ENCODE assay signal across 8 mouse cellular contexts in the genomic region with DNA sequence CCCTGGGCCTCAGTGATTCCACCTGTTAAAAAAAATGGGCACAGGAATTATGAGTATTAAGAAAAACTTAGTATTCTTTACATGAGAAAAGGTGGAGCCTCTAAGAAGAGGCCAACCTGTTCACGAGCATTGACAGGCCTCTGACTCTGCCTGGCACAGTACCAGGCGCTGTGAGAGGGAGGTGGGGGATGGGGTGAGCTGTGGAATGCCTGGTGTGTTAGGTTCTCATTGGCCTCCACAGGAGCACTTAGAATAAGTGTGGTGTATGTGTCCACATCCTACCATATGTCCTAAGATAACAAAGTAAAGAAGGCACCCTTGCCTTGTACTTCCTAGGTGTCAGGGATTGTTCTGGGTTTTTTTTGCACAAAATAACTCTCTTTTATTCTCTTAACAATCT.
DNase-seq lines count a peak whose midpoint lies in the region; ATAC-seq lines count a peak whose summit lies in the region.

No protein-coding gene starts in this region.

- peaks cover 10% of the 10 kb centered on the region; the same call in 1 of the 2 replicates for H3K27me3 ChIP-seq in heart, embryonic 14.5 days (ENCODE audit: control insufficient read depth, insufficient read depth, low read length)
- H3K27me3 ChIP-seq in midbrain, embryonic 14.5 days (ENCODE audit: control insufficient read depth, insufficient read depth, low read length): peaks cover 17% of the 10 kb centered on the region; the same call in 1 of the 2 replicates
- H3K27me3 ChIP-seq in midbrain, embryonic 10.5 days (ENCODE audit: low read depth, poor library complexity, severe bottlenecking): peaks cover 50% of the 10 kb centered on the region
- H3K27me3 ChIP-seq in neural tube, embryonic 14.5 days (ENCODE audit: control insufficient read depth, insufficient read depth, low read length): peaks cover 10% of the 10 kb centered on the region

- no peaks in the 10 kb centered on the region for H3K9me3 ChIP-seq in heart, embryonic 14.5 days (ENCODE audit: control insufficient read depth, low read length)
- H3K9me3 ChIP-seq in midbrain, embryonic 14.5 days (ENCODE audit: control insufficient read depth, low read length): no peaks in the 10 kb centered on the region
- no peaks in the 10 kb centered on the region for H3K9me3 ChIP-seq in midbrain, embryonic 10.5 days (replicated peaks)
- H3K9me3 ChIP-seq in neural tube, embryonic 14.5 days (ENCODE audit: control insufficient read depth, low read length): no peaks in the 10 kb centered on the region

- peak overlapping the region; percentile 92 for H3K4me2 ChIP-seq in heart, embryonic 14.5 days (ENCODE audit: low read length)
- H3K4me2 ChIP-seq in midbrain, embryonic 14.5 days (ENCODE audit: low read length): peak overlapping the region; percentile 99; the same call in 1 of the 2 replicates
- H3K4me2 ChIP-seq in neural tube, embryonic 14.5 days (ENCODE audit: low read depth, low read length): peak overlapping the region; percentile 31

- 42% methylated on average over 2 of the region's 2 CpGs for WGBS in heart, embryonic 14.5 days
- WGBS in midbrain, embryonic 14.5 days: 87% methylated on average over 2 of the region's 2 CpGs
- 93% methylated on average over 2 of the region's 2 CpGs for WGBS in midbrain, embryonic 10.5 days
- WGBS in neural tube, embryonic 14.5 days: 76% methylated on average over 2 of the region's 2 CpGs

- peak overlapping the region in 1 of 2 experiments; percentile 73; a peak in 1 of 4 replicates for H3K4me3 ChIP-seq in heart, embryonic 14.5 days (ENCODE audit: control insufficient read depth in 1 of 2, insufficient read depth in 1 of 2, low read depth in 1 of 2, low read length in 2 of 2)
- H3K4me3 ChIP-seq in midbrain, embryonic 14.5 days (replicated peaks; ENCODE audit: low read depth, low read length): no peak overlapping the region
- no peak overlapping the region for H3K4me3 ChIP-seq in midbrain, embryonic 10.5 days
- H3K4me3 ChIP-seq in neural tube, embryonic 14.5 days (ENCODE audit: low read depth, low read length): peak overlapping the region; percentile 50; the same call in 1 of the 2 replicates

- no peak overlapping the region; a peak in 1 of 4 replicates for H3K27ac ChIP-seq in heart, embryonic 14.5 days (replicated peaks in 1 of 2; ENCODE audit: control insufficient read depth in 1 of 2, insufficient read depth in 1 of 2, low read depth in 2 of 2, low read length in 2 of 2)
- no peak overlapping the region for H3K27ac ChIP-seq in midbrain, embryonic 14.5 days (replicated peaks; ENCODE audit: low read depth, low read length)
- no peak overlapping the region for H3K27ac ChIP-seq in midbrain, embryonic 10.5 days (replicated peaks)
- no peak overlapping the region for H3K27ac ChIP-seq in neural tube, embryonic 14.5 days (ENCODE audit: low read depth, low read length)

- H3K9ac ChIP-seq in heart, embryonic 14.5 days (ENCODE audit: low read length): no peak overlapping the region
- no peak overlapping the region for H3K9ac ChIP-seq in midbrain, embryonic 14.5 days (replicated peaks; ENCODE audit: low read length)
- H3K9ac ChIP-seq in neural tube, embryonic 14.5 days (replicated peaks; ENCODE audit: low read depth, low read length): no peak overlapping the region

- H3K36me3 ChIP-seq in heart, embryonic 14.5 days (ENCODE audit: control insufficient read depth, insufficient read depth, low read length): 0 out of 2 replicates have a peak, but pooled peaks cover 3% of the 10 kb centered on the region
- H3K36me3 ChIP-seq in midbrain, embryonic 14.5 days (ENCODE audit: control insufficient read depth, insufficient read depth, low read length): no peaks in the 10 kb centered on the region
- H3K36me3 ChIP-seq in midbrain, embryonic 10.5 days: no peaks in the 10 kb centered on the region
- H3K36me3 ChIP-seq in neural tube, embryonic 14.5 days (ENCODE audit: control insufficient read depth, insufficient read depth, low read length): no peaks in the 10 kb centered on the region

- no peak for ATAC-seq in heart, embryonic 14.5 days (ENCODE audit: insufficient number of reproducible peaks, insufficient read depth, low FRiP score, low read depth)
- ATAC-seq in midbrain, embryonic 14.5 days (ENCODE audit: low FRiP score, low TSS enrichment): no peak
- ATAC-seq in neural tube, embryonic 14.5 days (ENCODE audit: low read depth): no peak
- ATAC-seq in megakaryocyte, adult 5-6 weeks (ENCODE audit: poor library complexity, severe bottlenecking): no peak

- no peak for DNase-seq in heart, adult 11 months
- DNase-seq in midbrain, embryonic 14.5 days: no peak
- DNase-seq in midbrain, embryonic 10.5 days (ENCODE audit: low spot score): no peak
- DNase-seq in cerebellum, postnatal 36 days: peak; percentile 32 to 34
- no peak for DNase-seq in adrenal gland, adult 18-20 months (ENCODE audit: low spot score in 2 of 2)

- H3K4me1 ChIP-seq in heart, embryonic 14.5 days (ENCODE audit: control insufficient read depth in 2 of 2, insufficient read depth in 2 of 2, low read length in 2 of 2): peaks cover 38 to 63% of the 10 kb centered on the region in 2 experiments
- peaks cover 21% of the 10 kb centered on the region for H3K4me1 ChIP-seq in midbrain, embryonic 14.5 days (ENCODE audit: control insufficient read depth, insufficient read depth, low read length)
- H3K4me1 ChIP-seq in midbrain, embryonic 10.5 days: peaks cover 41% of the 10 kb centered on the region
- peaks cover 31% of the 10 kb centered on the region for H3K4me1 ChIP-seq in neural tube, embryonic 14.5 days (ENCODE audit: control insufficient read depth, insufficient read depth, low read length)

Comparison
In these comparisons a context has a peak if more than half of its experiments do, and no peak if none do; other contexts are left out.
1. H3K4me2 ChIP-seq: peak in every context shown above with its lines; median percentile 99 in midbrain, embryonic 14.5 days; 92 in heart, embryonic 14.5 days; 31 in neural tube, embryonic 14.5 days.
2. DNase-seq: peak in cerebellum, postnatal 36 days (2 of 2); none in heart, adult 11 months (single experiment), midbrain, embryonic 14.5 days (single experiment), midbrain, embryonic 10.5 days (single experiment) and adrenal gland, adult 18-20 months (0 of 2).